Mouse (Mus musculus) fat pad, adult 2 months (tissue): ENCODE measurements around the gene Ambra1.

Source experiments
- DNase-seq: peaks from one replicate; pipeline ENCODE4 v3.0.0-alpha.2; 2011; ENCODE audit warnings: low read depth, low spot score; ENCODE audit errors: extremely low read depth

Ambra1 gene

DNA sequence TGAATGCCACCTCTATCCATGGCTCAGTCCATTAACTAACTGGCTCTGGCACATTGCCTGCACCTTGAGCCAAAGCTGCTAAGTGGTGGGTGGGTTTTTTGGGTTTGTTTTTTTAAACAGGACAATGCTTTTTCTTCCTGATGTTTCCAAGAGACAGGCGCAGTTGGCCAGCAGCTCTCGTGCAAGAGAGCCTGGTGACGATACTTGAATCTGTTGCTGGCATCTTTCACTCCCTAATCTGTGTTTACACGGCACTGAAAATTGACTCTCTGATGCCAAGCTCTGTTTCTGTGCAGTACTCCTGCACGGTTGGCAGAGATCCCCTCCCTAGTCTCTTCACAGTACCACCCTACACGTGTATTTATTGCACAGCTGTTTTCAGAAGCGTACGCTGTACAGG is 140.8 kb downstream of the Ambra1 start:
- no peak for DNase-seq

DNA sequence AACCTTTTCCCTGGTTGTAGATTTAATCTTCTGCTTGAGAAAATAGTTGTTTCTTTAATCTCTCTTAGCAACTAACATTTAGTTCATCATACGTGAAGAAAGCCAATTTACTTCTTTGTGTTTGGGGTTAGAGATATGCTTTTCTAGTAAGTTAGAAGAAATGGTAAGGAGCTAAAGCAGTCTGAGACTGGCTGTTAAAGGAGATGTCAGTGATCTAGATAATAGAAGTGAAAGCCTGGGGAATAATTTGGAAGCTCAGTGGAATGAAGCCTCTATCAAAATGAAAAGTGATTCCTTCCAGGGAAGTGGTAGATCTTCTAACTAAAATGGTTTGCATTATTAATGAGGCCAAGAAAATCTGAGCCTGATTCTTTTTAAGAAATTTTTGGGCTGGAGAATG is 141.3 kb downstream of the Ambra1 start:
- DNase-seq, result no peak

DNA sequence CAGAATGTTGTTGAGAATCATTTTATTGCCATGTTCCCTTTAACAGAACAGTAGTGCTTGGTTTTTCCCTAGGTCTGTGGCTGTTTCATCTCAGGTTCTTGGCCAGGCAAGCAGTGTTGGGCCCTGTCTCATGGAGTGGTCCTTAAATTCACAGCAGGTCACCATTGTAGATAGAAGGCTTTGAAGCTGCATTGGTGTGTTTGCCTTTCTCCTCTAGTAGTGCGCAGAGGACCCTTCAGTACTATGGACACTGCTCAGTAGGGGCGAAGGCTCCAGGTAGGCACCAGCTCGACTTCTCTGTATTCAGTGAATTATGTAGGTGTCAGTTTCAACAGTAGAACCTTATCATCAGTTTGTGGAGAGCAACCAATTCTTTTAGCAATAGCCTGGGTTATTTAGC is 142.7 kb downstream of the Ambra1 start:
- no peak for DNase-seq

DNA sequence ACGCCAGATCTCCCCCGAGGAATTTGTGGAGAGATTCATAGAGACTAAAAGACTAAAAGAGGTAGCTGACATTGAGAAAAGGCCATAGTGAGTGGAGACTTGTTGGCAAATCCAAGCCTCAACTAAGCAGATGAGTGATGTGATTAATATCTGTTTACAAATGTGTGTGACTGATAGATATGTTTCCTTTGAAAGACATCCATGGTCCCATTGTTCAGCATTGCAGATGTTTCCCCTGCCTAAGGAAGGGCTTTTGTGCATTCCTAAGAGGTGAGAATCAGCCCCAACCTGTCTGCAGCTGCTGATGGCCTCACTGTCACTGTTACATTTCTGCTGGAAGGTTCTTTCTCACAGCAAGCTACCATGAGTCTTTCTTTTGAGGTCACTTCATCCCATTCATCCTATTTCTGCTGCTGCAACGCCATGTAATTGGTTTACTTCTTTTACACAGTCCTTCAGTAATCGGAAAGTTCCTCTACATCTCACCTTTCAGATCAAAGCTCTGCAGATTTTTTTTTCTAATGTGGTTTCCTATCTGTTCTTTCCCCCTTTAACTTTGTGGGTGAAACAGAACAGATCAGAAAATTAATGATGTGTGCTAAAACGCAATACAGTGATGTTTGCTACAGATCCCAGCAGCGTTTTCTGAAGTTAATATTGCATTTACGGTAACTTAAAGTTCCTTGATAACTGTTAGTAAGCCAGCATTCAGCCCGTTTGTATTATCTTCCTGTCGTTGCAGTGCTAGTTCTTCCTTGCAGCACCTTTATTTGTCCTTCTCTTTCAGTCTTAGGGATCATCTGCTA is 146.3 kb downstream of the Ambra1 start:
- no peak for DNase-seq

DNA sequence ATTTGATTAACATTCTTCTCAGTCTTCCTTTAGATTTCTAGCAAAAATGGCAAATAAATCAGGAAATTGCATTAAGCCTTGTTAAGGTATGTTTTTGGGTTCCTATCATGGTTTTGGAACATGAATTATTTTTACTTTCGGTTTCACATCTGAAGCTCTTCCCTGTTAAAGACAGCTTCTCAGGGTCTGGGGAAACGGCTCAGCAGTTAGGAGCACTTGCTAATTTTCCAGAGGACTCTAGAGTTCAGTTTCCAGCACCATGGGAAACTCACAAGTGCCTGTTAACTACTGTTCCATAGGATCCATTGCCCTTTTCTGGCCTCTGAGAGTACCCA is 146.8 kb downstream of the Ambra1 start:
- DNase-seq, result no peak

DNA sequence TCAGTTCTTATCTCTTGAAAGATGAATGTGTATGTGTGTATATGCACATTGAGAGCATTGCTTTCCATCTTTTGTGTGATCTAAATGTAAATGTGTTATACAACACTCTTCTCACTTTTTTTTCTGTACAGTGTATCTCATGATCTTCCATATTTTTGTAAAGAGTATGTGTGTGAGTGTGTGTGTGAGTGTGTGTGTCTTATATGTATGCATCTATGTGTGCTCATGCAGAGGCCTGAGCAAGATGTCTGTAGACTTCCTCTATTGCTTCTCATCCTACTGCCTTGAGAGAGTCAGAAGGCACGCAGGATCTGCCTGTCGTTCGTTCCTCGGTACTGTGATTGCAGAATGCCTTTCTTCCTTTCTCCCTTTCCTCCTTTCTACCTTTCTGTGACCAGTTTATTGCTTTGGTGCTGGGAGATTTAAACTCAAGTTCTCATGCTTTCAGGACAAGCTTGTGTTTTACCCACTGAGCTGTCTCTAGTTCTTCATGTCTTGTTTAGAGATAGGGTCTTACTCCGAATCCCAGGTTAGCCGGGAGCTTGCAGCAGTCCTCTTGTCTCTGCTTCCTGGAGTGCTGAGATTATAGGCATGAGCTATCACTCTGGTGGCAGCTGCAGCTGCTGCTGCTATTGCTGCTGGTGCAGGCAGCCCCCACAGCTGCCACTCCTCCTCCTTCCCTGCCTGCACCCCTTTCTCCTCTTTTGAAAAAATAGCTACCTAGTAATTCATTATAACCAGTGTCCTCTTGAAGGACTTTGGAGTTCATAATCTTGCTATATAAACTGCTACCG is 148.7 kb downstream of the Ambra1 start:
- no peak for DNase-seq

DNA sequence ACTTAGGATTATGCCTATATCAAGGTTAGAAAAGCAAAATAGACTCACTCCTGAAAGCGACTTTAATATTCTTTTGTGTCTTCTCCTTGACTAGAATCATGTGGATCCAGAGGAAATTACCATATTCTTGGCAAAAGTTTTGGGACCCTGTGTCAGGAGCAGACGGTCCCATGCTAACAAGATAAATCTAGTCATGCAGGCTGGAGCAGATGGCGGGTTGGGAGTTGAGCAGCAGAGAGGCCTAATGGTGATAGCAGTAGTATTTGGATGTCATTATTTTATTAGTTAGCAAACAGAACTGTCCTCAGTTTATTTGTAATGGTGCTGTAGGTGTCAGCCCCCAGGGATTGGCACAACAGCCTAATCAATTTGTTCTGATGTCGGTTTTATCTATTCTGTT is 154.0 kb downstream of the Ambra1 start:
- no peak for DNase-seq

DNA sequence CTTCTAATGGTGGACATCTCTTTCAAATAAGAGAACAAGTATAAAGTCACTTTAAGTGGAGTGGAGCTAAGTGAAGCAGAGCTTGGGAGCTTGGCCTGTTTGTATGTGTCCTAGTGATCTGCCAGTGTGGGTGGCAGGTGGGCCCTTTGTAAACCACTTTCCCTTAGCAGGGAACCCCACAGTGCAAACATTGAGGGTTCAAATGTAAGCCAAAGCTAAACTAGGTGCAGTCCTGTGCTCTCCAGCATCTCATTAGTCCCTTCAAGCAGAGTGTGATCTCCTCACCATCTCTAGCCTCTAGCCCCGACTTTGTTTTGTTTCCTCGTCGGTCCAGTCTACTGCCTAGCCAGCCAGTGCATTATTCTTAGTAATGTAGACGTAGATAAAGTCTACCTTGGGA is 154.7 kb downstream of the Ambra1 start:
- no peak for DNase-seq

DNA sequence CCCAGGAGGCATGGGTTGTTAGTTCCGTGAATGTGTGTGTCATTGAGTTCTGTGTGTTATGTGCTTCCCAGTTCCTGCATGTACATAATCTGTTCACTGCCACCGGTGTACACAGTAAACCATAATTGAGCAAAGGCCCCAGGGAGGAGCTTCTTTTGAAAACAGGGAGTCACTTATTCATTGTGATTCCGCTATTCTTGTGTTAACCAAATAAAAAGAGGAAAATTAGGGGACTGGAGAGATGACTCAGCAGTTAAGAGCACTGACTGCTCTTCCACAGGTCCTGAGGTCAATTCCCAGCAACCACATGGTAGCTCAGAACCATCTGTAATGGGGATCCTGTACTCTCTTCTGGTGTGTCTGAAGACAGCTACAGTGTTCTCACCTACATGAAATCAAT is 164.8 kb downstream of the Ambra1 start:
- DNase-seq, result no peak

DNA sequence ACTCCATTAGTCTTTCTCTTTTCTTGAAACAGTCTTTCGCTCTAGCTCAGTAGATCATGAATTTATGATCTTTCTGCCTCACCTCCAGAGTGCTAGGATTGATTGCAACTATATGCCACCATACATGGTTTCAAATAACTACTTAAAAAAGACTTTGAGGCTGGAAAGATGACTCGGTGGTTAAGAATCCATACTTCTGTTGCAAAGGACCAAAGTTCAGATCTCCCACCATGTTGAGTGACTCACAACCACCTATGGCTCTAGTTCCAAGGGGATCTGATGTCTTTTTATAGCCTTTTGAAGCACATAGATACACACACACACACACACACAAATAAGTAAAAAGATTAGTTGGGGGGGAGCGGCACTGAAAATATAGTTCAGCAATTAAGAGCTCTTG is 165.5 kb downstream of the Ambra1 start:
- DNase-seq, result no peak

DNA sequence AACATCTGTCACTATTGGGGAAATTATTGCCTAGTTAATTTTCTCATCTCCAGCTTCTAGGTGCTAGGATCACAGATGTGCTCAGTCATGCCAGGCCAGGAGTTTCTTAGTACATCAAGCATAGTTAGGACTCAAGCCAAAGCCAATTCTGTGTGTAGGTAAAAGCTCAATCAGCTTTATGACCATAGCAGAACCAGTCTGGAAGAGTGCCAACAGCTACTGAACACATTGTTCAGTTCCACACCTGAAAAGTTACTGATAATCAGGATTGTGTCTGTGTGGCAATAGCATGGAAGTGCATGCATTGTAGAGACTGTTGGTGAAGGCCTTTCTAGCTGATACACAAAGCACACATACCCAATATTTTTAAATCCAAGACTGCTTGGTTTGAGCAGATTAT is 168.0 kb downstream of the Ambra1 start:
- peak; percentile 80 for DNase-seq

DNA sequence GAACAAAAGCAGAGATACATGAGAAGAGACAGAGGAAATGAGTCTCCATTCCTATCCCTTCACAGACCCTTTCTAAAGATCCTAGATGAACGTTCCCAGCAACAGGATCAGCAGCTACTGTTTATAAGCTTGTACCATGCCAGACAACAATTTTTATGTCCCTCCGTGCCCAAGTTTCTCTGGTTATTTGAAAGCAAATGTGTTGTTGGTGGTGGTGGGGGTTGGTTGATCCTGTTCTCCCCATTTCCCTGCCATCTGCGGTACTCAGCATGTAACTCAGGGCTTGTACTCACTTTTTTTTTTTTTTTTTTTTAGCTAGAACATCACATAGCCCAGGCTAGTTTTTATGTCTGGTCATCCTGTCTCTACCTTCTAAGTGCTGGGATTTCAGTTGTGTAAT is 169.2 kb downstream of the Ambra1 start:
- DNase-seq, result no peak

DNA sequence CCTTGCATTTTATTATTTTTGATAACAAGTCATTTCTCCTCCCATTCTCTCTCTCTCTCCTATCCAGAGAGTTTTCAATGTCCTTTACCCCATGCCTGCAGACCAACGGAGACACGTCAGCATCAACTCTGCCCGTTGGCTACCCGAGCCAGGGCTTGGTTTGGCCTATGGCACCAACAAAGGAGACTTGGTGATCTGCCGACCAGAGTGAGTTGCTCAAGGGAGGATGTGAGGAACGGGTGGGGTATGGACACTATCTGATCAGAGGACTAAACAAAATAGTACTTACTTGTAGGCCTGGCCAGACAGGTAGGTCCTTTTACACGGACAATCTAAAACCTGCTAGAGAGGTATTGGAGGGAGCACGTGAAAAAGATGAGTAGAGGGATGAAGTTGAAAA is 170.5 kb downstream of the Ambra1 start:
- no peak for DNase-seq

DNA sequence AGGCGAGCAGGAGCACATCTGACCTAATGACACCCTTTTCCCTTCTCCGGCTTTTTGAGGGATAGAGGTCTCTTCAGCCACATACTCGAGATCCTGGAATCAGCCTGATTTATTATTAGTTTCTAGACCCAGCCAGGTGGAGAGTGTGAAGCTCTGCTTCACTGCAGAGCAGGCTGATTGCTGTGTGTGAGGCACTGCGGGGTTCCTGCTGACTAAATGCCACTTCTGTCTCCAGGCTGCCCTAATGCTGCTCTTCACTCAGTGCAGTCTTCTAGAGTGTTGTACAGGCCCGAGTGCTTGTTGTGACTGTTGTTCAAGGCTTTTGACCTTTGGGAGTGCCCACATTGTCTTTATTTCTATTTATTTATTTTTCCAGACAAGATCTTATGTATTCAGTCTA is 172.4 kb downstream of the Ambra1 start:
- no peak for DNase-seq

DNA sequence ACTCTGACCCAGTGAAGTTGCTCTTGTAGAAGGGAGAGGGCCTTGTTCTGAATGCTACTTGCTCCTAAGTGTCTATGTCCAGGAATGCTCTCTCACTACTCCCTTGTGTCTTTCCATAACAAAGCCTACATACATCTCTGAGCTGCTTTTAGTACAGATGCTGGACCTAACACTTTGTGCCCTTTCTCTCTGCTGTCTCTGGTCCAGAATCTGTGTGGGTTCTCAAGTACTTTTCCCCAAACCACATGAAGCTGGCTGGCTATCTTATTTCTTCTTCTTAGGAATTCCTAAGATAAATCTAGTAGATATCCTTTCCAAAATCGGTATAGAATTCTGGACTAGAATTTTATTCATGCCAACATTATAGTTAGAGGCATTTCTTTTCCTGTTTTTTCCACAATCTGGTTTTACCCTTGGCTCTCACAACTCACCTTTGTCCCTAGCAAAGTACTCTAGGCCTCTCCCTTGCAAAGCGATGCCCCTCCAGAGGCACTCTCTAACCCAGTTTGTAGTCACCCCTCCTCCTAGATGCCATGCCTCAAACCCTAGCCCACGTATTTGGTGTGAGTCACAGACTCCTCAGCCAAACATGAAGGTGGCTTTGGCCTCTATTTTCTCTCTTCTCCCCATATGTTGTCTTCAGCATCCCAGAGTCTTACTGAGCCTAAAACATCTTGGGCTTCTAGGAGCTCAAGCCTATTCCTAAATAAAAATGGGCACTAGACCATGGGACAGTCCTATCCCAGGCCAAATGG is 173.4 kb downstream of the Ambra1 start:
- DNase-seq, result no peak

DNA sequence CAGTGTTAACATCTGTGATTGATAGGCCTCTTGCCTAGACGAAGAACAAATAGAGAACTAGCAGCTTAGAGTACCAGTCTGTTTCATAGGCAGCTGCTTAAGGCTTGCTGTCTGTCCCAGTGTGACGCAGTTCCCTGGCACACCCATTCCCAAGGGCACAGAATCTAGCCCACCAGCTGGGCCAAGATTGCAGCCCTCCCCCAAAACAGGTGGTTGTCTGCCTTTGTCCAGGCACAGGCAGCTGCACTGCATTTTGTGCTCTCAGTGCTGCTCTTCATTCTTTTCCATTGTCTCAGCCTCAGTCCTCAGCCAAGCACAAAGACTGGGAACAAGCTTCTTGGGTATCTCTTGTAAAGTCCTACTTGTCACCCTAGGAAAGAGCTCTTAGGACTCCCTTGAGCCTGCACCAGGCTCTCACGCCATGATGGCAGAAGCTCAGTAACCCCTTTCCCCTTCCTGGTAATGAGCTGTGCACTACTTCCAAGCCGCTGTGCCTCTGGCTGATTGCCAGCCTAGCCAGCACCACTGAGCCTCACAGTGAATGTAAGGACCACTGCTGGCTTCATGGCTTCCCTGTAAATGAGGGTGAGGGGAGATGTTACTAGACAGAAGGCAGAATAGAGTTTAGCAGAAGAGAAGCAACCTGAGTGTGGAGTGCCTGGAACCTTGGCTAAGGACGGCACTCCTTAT is 174.8 kb downstream of the Ambra1 start:
- DNase-seq, result no peak

DNA sequence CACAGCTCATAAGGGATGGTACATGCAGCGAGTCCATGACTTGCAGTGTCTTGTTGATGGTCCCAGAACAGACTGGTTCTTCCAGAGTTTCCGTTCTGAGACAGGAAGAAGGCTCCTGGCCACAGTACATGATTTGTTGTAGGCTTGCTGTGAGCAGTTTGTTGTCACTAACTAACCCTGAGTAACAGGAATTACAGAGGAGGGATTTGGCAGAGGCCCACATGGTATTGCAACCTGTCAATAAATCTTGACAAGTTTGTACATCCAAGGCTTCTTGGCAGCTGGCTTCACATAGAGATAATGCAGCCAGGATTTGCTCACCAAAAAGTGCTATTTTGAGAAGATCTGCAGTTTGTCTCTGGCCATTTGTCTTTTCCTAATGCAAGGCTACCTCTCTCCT is 176.2 kb downstream of the Ambra1 start:
- peak; percentile 96 for DNase-seq

DNA sequence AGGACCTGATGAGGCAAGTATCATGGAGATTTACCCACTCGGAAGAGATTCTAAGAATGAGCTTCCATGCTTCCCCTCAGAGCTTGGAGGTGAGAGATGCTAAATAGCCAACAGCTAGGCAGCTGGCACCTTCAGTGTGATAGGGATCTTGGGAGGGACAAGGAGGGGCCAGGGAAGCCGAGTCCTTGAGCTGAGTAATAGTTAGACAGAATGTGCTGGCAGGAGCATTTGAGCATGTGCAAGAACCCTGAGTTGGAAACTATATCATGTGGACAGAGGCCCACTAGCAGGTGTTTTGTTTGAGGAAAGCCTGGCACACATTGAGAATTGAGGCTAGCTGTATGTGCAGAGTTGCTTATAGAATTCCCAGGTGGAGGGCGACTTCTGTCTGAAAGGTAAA is 182.7 kb downstream of the Ambra1 start:
- no peak for DNase-seq

DNA sequence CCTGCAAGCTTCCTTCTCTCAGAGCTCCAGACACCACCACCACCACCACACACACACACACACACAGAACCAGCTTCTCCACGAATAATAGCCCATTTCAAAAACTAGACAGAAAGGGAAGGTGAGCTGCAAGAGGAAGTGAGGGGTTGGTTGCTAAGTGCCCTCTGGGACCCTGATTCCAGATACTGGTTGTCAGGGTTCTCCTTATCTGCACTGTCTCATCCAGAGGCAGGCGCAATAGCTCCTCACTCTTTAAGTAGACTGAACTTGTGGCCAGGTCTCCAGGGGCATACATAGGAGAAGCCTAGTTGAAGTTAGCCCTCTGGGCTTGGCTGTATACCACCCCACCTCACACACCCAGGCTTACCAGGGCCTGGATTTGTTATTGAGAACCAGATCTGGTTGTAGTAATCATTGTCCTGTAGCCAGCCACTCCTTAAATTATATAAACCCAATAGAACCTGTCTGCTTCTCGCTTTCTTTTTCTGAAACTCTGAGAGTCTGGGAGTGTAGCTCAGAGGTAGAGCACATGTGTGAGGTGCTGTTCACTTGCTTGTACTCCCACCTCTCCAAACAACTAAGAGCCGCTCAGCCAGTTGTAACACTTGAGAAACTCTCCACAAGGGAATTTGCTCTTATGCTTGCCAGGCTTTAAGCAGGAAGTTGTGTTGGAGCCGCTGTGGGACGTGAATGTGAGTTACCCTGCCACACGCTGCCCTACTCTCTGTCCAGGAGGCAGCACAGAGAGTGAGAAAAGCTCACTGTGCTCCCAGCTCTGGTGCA is 183.6 kb downstream of the Ambra1 start:
- no peak for DNase-seq

DNA sequence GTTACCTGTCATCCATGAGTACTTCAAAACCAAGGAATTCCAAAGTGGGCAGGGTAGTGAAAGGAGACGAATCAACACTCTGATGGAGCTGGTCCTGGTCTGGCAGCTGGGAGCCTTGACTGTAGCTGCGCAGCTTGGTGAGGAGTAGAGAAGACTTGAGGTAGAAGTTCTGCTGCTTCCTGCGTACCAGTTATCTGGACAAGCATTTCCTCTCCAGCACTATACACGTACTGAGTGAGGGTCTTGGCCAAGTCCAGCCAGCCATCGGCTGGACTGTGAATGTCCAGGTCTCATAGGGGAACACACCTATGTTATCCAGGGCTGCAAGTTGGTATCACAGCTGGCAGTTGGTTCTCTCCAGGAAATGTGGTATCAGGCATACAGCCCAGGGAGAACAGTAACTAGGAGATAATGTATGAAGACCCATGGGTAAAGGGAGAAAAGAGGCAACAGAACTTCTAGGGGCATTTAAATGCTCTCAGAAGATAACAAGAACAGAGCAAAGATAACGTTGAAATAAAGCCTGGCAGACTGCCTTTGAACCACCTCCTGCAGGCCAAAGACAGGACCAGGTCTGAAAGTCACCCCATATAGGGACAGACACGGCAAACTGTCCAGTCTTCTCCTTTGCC is 186.5 kb downstream of the Ambra1 start:
- DNase-seq, result no peak
